Mouse (Mus musculus): ENCODE measurements at regions not wholly inside any gene's neighbourhood (a gene's known extent, or its start where the extent isn't known, plus 50 kb on each side); places are given as distances from the start of the nearest gene placed in this dataset.
"Not testable (repeated sequence)": the region's sequence is repeated elsewhere in the genome, so short reads cannot be mapped to it uniquely, and the experiment has no call there.

GRCm38 (mm10) chr5:40177982-40178748 lies 422.9 kb upstream of the Hs3st1 start:
- DNase-seq (ENCODE audit: low spot score in 2 of 2), result no peak

GRCm38 (mm10) chr5:40136740-40137285 lies 381.5 kb upstream of the Hs3st1 start:
- no peak for DNase-seq (ENCODE audit: low spot score in 2 of 2)

- DNase-seq (ENCODE audit: low spot score in 2 of 2), result no peak
Measured at GRCm38 (mm10) chr5:40124337-40124736, 369.1 kb upstream of the Hs3st1 start.

DNA sequence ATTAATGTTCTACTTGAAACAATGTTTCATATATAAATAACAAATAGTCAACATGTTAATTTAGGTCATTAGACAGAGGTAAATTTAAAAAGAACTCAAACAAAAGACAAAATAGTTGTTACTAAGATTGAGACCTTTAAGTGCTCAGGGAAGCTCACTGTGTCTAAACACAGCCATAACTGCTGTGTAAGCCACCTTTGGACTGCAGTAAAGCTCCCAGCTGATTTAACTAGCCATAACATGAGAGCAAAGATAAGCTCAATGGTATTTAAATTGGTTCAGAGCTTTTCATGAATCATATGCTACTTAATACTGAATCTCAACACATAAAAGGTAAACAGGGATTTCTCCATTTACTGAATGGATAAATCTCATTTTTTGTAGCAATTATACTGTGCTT lies 361.6 kb upstream of the Hs3st1 start:
- DNase-seq (ENCODE audit: low spot score in 2 of 2), result no peak

- DNase-seq (ENCODE audit: low spot score in 2 of 2), result not testable (repeated sequence)
Measured at GRCm38 (mm10) chr5:40089576-40089975, 334.3 kb upstream of the Hs3st1 start.

- no peak for DNase-seq (ENCODE audit: low spot score in 2 of 2)
Measured at GRCm38 (mm10) chr5:40045288-40045687, 290.0 kb upstream of the Hs3st1 start.

GRCm38 (mm10) chr5:40034452-40034851 lies 279.2 kb upstream of the Hs3st1 start:
- no peak for DNase-seq (ENCODE audit: low spot score in 2 of 2)

DNA sequence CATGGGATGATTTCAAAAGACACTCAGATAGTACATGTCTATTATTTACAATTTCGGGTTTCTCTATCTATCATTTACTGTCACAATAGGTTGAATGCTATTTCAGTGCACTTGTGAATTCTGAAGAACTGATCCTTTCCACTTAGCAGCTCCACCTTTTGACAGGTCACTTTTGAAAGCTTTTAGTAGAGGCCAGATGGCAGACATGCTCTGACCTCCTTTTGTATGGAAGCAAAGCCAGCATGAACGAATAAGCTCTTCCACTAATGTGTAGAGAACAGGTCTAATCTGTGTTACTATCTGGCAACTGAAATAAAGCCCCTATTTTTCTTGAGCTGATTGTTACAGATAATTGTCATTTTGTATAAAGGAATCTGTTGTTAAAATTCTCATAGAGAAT lies 278.4 kb upstream of the Hs3st1 start:
- no peak for DNase-seq (ENCODE audit: low spot score in 2 of 2)

DNA sequence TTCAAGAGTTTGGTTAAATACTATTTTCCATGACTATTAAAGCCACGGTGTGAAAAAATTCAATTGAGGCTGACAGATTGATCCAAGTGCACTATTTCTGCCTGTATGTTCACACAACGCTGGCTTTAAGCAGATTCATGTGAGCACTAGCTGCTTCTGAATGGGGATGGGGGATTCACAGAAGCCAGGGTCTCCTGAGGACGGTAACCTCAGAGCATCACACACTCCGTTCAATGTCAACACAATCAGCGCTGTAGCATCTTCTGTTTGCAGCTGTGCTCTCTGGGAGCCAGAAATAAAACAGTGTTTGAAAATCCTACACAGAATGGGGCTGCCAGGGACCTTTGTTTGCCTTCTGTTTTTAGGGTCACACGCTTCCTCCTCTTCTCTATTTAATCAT lies 275.0 kb upstream of the Hs3st1 start:
- no peak for DNase-seq (ENCODE audit: low spot score in 2 of 2)

- DNase-seq (ENCODE audit: low spot score in 2 of 2), result no peak
Measured at GRCm38 (mm10) chr5:40015946-40016345, 260.7 kb upstream of the Hs3st1 start.

DNA sequence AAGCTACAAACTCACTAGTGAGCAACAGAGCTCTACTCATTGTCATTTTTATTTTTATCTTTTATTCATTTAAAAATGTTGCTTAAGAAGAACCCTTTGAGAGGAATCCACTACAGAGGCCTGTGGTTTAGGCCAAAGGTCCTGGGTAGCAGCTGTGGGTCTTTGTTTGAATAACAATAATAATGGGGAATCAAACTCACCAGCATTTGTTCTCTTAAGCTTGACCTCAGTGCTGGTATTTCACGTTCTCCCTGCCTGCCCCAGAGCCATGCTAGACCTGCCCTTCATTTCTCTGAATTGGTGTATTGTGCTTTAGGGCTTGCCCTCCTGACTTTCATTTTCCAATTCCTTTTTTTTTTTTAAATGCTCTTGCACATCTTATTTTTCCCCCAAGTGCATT lies 232.8 kb upstream of the Hs3st1 start:
- no peak for DNase-seq (ENCODE audit: low spot score in 2 of 2)

GRCm38 (mm10) chr5:39964371-39964770 lies 209.1 kb upstream of the Hs3st1 start:
- DNase-seq (ENCODE audit: low spot score in 2 of 2), result peak in 1 of 2 experiments; percentile 6

GRCm38 (mm10) chr5:39960981-39961380 lies 205.7 kb upstream of the Hs3st1 start:
- no peak for DNase-seq (ENCODE audit: low spot score in 2 of 2)

DNA sequence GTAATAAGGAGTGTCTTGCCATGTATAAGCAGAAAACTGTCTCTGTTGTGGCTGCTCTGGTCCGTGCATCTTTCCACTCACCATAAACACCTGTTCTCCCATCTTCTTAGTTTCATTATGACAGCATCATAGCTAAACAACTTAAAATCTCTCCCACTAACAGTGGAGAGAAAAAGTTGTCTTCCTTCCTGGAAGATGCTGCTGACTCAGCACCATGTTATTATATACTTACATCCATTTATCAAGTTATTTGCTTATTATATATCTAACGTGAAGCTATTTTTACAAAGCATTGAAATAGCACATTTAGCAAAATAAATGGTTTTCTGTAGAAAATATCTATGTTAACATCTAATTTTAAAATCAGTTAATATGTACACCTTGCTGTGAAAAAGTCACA lies 180.3 kb upstream of the Hs3st1 start:
- DNase-seq (ENCODE audit: low spot score in 2 of 2), result no peak

DNA sequence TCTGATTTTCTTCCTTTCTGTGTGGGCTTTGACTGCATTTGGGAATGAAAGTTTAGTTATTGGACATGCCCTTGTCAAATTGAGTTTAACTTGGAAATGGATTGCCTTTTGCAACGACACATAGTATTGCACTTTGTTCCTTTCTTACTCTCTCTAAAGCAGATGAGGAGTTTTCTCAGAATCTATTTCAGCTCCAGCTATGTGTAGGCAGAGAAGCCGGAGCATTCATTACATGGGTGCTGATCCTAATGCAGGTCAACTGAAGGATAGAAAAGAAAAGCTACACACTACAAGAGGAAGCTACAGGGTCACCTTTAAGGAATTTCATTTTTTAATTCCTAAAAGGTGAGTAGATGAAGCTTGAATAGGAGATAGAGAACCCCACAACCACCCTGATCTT lies 176.6 kb upstream of the Hs3st1 start:
- no peak for DNase-seq (ENCODE audit: low spot score in 2 of 2)

DNA sequence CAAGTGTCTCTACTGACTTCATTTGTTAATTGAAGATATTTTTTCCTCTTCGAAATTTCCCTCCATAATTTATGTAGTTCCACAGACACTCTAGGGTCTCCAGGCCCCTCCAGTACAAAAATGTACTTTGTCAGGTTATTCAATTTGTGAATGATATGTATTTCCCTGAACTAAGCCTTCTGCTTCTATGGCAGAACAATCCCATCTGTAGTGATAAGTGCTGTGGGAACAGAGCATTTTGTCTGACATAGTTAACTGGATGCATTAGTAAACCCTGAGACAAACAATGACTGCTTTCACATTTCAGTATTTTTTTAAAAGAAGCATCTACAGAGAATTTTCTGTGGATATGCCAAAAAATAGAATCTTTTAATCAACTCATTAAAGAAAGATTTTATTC lies 154.1 kb upstream of the Hs3st1 start:
- DNase-seq (ENCODE audit: low spot score in 2 of 2), result no peak

DNA sequence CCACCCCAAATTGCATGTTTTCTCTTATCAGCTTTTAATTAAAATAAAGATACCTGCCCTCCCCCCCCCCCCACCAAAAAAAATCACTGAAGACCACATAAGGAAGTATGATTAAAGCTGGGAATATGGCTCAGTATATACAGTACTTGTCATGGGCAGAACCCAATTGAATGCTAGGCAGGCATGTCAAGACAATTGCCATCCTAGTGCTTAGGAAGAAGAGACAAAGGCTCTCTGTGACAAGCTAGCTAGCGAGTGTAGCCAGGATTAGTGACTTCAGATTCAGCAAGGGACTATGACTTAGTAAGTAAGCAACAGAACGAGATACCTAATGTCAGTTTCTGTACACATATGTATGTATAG lies 116.4 kb upstream of the Hs3st1 start:
- no peak for DNase-seq (ENCODE audit: low spot score in 2 of 2)

DNA sequence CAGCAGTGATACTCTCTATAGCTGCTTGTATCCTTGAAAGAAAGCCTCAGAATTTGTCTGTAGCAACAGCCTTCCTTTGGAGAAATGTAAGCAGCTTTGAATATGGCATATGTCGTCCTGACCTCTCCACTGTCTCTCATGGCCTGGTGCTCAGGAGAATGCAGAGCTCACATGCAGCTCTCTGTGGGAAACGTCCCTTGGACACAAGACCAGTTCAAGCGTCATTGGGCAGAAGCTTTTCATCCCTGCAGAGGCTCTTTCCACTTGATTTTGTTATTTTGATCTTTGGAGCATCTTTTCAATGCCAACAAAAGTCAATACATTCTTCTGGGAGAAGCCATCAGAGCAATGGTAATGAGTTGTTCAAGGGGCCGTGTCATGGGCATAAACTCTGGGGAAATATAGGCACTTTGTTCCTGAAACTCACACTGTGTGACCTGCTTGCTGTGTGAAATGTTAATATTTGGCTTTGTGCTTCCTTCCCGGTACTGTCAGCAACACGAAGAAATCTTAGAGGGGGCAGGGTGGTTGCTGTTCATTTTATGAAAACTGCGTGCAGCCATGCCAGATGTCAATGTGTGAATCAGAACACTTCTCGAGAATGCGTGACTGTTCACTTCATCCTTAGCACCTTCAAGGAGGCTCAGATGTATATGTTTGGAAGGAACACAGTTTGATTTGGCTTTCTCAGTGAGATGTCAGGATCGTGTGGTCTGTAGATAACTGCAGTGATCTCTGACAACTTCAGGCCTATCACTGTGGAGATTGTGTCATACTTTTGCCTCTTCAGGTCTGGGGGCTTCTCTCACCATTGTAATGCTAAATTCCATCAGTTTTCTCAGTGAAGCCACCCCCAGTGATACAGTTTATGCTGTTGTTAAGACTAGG lies 115.8 kb upstream of the Hs3st1 start:
- no peak for DNase-seq (ENCODE audit: low spot score in 2 of 2)

- DNase-seq (ENCODE audit: low spot score in 2 of 2), result no peak
Measured at GRCm38 (mm10) chr5:39857192-39857591, 101.9 kb upstream of the Hs3st1 start.

- DNase-seq (ENCODE audit: low spot score in 2 of 2), result no peak
Measured at GRCm38 (mm10) chr5:39856616-39857156, 101.4 kb upstream of the Hs3st1 start.

DNA sequence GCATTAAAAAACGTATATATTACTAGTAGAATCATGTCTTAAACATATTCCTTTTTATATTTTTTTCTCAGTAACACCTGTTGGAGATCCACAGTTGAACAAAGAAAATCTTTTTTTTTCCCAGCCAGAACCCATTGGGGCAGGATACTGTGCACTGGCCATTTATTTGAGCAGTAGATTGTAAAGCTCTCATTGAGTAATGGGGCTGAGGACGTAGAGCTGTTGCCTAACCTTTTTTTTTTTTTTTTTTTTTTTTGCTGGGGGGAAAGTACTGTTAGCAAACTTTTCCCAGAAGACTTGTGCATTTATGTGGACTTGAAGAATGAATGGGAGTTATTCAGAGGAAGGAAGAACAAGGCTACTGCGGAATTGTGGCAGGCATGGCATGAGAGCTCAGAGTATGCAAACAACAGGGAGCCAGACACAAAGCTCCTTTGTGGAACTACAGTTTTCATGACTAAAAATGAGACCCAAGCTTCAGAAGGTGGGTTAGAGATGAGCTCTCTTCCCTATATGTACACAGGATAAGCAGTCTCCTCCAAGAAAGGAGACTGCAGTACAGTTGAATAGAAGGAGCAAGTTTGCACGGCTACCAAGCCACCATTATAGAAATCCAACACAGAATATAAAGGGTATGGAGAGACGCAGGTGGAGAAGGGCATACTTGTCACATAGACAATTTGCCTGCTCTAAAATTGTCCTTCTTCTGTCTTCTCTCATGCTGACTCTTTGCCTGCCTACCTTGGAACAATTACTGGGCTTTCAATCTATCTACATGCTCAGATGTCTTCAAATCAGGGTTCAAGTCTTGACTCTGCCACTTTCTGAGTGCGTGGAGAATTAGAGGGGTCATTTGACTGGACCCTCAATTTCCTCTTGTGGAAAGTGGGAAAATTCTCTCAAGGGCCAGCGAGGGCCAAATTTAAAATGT lies 100.7 kb upstream of the Hs3st1 start:
- no peak for DNase-seq (ENCODE audit: low spot score in 2 of 2)

Measured in cerebellum, postnatal 4 days (tissue).